Mouse (Mus musculus) erythroblast, embryonic 14.5 days (primary cell): ENCODE results near the gene Cacna1s. TPM values are rescaled to one million over a fixed set of nuclear protein-coding genes. Genes with fewer than 3 reads are reported as not detected.

Experiments used
- H3K27me3 ChIP-seq: 2 replicates; pipeline ENCODE4 v1.6.1; 2012; ENCODE audit warnings: inconsistent platforms; ENCODE audit not compliant: control insufficient read depth
- H3K36me3 ChIP-seq: 2 replicates; pipeline ENCODE4 v1.6.1; 2012; ENCODE audit warnings: mild to moderate bottlenecking, inconsistent platforms; ENCODE audit not compliant: control insufficient read depth
- H3K4me1 ChIP-seq: 2 replicates; pipeline ENCODE4 v1.6.1; 2012; ENCODE audit warnings: inconsistent platforms; ENCODE audit not compliant: control insufficient read depth
- H3K4me3 ChIP-seq: replicated peaks from 2 replicates; pipeline ENCODE3; 2012; ENCODE audit warnings: moderate library complexity, mild to moderate bottlenecking, inconsistent platforms
- H3K9me3 ChIP-seq: 2 replicates; pipeline ENCODE4 v1.6.1; 2012; ENCODE audit warnings: low read length, inconsistent platforms, mixed read lengths; ENCODE audit not compliant: control insufficient read depth
- GATA1 ChIP-seq: IDR thresholded peaks from 2 replicates; pipeline ENCODE4 v1.6.1; 2012; ENCODE audit warnings: low read length, inconsistent platforms, mixed read lengths
- TAL1 ChIP-seq: IDR thresholded peaks from 3 replicates; pipeline ENCODE4 v1.6.1; 2012; ENCODE audit warnings: low read length, inconsistent platforms, mixed read lengths
- polyA plus RNA-seq: library from polyadenylated mRNA; stranded (reverse); fragments of >175 nt; gene quantifications from 2 replicates; pipeline ENCODE4 v1.2.3, GENCODE M21; 2012

Gene Cacna1s
- polyA plus RNA-seq, 1 experiment: not detected

GRCm38 (mm10) chr1:136119571-136120262 is 67.2 kb downstream of the Cacna1s start:
- Histone ChIP-seq H3K9me3 (no peaks in the 10 kb centered on the region), H3K36me3 (no peaks in the 10 kb centered on the region), H3K4me3 (no peak overlapping the region), H3K4me1 (peaks cover 16% of the 10 kb centered on the region), H3K27me3 (no peaks in the 10 kb centered on the region)
- TF ChIP-seq GATA1 (no peak), TAL1 (no peak)

DNA sequence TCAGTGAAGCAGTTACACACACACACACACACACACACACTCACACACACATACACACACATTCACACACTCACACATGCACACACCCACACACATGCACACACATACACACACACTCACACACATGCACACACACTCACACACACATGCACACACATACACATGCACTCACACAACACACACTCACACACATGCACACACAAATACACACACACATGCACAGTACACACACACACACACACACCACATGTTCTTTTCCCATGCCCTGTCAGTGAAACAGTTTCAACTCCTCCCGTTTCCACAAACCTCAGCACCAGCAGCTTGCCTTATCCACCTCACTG is 67.7 kb downstream of the Cacna1s start:
- TF ChIP-seq GATA1: no peak
- no peak for TF ChIP-seq TAL1
- no peaks in the 10 kb centered on the region for H3K9me3 ChIP-seq
- H3K4me1 ChIP-seq: peaks cover 16% of the 10 kb centered on the region
- no peaks in the 10 kb centered on the region for H3K36me3 ChIP-seq
- no peak overlapping the region for H3K4me3 ChIP-seq
- no peaks in the 10 kb centered on the region for H3K27me3 ChIP-seq

DNA sequence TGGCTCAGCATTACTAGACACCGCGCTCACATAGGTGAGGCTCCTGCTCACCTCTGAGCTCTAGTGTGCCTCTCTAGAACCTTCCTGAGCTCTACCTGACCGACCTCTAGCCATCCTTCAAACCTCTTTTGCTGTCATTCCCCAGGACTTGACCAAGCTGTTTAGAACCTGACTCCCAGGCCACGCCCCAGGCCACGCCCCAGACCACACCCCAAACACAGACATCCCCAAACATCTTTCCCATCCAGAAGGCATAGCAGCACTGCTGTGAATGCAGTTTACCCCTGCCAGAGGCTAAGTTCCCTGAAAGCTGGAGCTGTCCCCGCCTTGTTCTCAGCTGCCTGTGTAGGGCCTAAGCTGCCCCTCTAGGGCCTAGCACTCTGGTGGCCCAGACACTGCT is 68.2 kb downstream of the Cacna1s start:
- Histone ChIP-seq H3K9me3 (no peaks in the 10 kb centered on the region), H3K4me3 (no peak overlapping the region), H3K27me3 (no peaks in the 10 kb centered on the region), H3K36me3 (no peaks in the 10 kb centered on the region), H3K4me1 (peaks cover 16% of the 10 kb centered on the region)
- TF ChIP-seq GATA1 (no peak), TAL1 (no peak)

DNA sequence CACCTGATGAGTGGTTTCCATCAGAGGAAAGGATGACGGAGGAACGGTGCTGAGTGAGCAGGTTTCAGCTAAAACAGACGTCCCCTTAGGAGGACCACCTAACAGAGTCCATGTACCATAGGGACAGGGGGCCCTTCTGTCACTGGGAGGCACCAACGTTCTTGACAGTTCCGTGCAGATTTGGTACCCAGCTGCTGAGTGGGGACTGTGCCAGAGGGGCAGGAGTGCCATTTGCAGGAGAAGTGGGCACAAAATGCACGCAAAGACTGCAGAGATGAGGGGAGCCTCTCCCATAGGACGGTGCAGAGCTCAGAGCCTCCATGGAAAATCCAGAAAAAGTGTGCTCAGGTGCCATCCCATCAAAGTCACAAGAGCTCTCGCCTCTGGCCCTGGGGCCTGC is 69.5 kb downstream of the Cacna1s start:
- TF ChIP-seq GATA1: no peak
- no peak for TF ChIP-seq TAL1
- Histone ChIP-seq H3K4me1 (peaks cover 16% of the 10 kb centered on the region), H3K9me3 (no peaks in the 10 kb centered on the region), H3K4me3 (no peak overlapping the region), H3K36me3 (no peaks in the 10 kb centered on the region), H3K27me3 (no peaks in the 10 kb centered on the region)

DNA sequence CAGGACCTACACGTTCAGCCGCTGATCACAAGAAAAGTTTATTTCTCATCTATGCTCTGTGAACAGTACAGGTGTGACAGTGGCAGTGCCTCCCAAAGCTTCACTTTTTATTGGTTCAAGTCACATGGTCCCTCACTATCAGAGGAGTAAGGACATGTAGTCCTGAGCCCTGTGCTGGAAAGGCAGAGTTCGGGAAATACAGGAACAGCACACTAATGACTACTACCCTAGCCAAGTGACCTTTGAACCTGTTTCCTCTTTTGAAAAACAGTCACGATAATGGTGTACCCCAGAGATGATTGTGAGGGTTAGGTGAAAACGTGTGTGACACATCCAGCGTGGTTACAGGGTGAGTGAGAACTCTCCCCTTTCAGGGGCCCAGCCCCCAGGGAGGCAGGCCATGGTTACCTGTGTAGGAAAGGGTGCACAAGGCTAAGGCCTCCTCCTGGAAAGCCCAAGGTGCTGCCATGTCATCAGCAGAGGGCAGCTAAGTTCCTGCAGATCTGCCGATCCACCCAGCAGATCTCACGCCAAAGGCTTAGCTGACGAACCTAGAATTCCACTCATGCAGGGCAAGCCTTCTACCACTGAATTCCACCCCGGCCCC is 73.7 kb downstream of the Cacna1s start:
- Histone ChIP-seq H3K36me3 (no peaks in the 10 kb centered on the region), H3K9me3 (no peaks in the 10 kb centered on the region), H3K4me1 (peaks cover 9% of the 10 kb centered on the region), H3K4me3 (no peak overlapping the region), H3K27me3 (peaks cover 17% of the 10 kb centered on the region)
- TF ChIP-seq GATA1 (no peak), TAL1 (no peak)

DNA sequence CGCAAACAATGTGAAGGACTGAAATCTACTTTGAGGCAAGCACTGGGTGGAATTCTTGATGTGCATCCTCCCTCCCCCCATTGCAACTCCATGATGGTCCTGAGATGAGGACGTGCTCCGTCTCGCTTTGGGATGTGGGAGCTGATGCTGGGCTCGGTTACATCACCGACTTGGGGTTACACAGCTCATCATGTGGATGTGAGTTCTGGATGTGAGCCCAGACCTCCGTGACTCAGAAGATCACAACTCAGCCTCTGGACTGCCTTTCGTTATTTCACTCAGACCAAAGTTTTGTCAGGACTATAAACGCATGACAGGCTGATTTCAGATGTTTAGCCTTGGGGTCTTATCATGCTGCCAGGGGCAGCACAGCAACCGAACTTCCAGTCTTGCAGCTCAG is 74.3 kb downstream of the Cacna1s start:
- TF ChIP-seq GATA1 (no peak), TAL1 (no peak)
- Histone ChIP-seq H3K27me3 (peaks cover 23% of the 10 kb centered on the region), H3K36me3 (no peaks in the 10 kb centered on the region), H3K4me1 (peaks cover 15% of the 10 kb centered on the region), H3K9me3 (no peaks in the 10 kb centered on the region), H3K4me3 (no peak overlapping the region)

GRCm38 (mm10) chr1:136127856-136128255 is 75.3 kb downstream of the Cacna1s start:
- peaks cover 32% of the 10 kb centered on the region for H3K27me3 ChIP-seq
- H3K4me1 ChIP-seq: peaks cover 25% of the 10 kb centered on the region
- H3K36me3 ChIP-seq: no peaks in the 10 kb centered on the region
- no peak for TF ChIP-seq TAL1
- no peak for TF ChIP-seq GATA1
- H3K4me3 ChIP-seq: no peak overlapping the region
- H3K9me3 ChIP-seq: no peaks in the 10 kb centered on the region

- no peaks in the 10 kb centered on the region for H3K9me3 ChIP-seq
- TF ChIP-seq TAL1 (no peak), GATA1 (no peak)
- H3K4me1 ChIP-seq: peaks cover 31% of the 10 kb centered on the region
- H3K27me3 ChIP-seq: peaks cover 33% of the 10 kb centered on the region
- H3K36me3 ChIP-seq: no peaks in the 10 kb centered on the region
- H3K4me3 ChIP-seq: no peak overlapping the region
Observed at GRCm38 (mm10) chr1:136128416-136128815, 75.9 kb downstream of the Cacna1s start.

GRCm38 (mm10) chr1:136128944-136129589 is 76.5 kb downstream of the Cacna1s start:
- no peaks in the 10 kb centered on the region for H3K36me3 ChIP-seq
- TF ChIP-seq TAL1: no peak
- no peak for TF ChIP-seq GATA1
- H3K9me3 ChIP-seq: no peaks in the 10 kb centered on the region
- peaks cover 37% of the 10 kb centered on the region for H3K4me1 ChIP-seq
- peaks cover 33% of the 10 kb centered on the region for H3K27me3 ChIP-seq
- no peak overlapping the region for H3K4me3 ChIP-seq
